Mouse (Mus musculus) embryonic fibroblast, embryonic 13.5 days (primary cell): ENCODE measurements around the gene Setd6.

Experiments
- CTCF ChIP-seq: IDR thresholded peaks from 2 replicates; pipeline ENCODE4 v1.5.1; 2011; ENCODE audit warnings: mild to moderate bottlenecking, control low read depth, low read length, moderate library complexity, borderline replicate concordance; ENCODE audit not compliant: insufficient read depth
- POLR2A ChIP-seq: IDR thresholded peaks from 2 replicates; pipeline ENCODE4 v1.6.1; 2011; ENCODE audit warnings: low read depth, mild to moderate bottlenecking, control low read depth, low read length, moderate library complexity

DNA sequence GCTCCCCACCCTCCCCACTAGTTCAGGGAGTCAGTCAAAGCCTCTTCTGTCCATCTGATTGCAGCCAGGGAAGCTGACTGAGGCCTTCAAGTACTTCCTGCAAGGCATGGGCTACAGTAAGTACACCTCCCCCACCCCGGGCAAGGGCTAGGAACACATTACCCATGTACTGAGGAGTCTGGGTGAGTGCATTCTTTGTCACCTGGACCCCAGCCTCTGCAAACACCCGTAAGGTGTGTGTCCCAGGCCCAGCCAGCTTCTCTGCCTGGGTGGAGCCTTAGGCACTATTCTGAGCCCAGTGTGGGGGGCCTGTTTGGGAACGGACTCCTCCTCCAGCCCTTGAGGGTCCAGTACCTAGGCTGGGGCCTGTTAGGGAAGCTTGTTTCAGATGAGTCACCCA, 4.7 kb upstream of the Setd6 start:
- TF ChIP-seq CTCF (no peak), POLR2A (no peak)
